Mouse (Mus musculus) erythroblast, embryonic 14.5 days (primary cell): ENCODE results near the gene Slc9c1.

Experiments
- GATA1 ChIP-seq: IDR thresholded peaks from 2 replicates; pipeline ENCODE4 v1.6.1; 2012; ENCODE audit warnings: low read length, inconsistent platforms, mixed read lengths
- TAL1 ChIP-seq: IDR thresholded peaks from 3 replicates; pipeline ENCODE4 v1.6.1; 2012; ENCODE audit warnings: low read length, inconsistent platforms, mixed read lengths

DNA sequence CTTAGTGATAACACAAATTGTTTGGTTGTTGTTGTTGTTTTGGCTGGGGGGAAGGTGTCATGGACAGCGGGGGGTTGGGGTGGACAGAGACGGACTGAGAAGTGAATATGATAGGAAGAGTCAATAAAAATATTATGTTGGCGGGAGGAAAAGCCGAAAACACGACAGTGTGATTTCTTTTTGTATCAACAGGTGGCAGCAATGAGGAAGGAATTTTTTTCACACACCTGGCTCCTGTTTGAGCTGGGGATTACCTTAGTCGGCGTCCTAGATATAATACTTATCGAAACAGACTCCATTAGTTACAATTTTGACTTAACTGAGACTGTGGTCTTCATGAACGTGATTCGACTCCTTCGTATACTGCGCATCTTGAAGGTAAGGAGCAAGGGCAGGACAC lies 44.8 kb downstream of the Slc9c1 start:
- no peak for TF ChIP-seq GATA1
- TF ChIP-seq TAL1: no peak
